Mouse (Mus musculus) midbrain, embryonic 10.5 days (tissue): ENCODE data around the gene Endou. TPM values are rescaled to one million over a fixed set of nuclear protein-coding genes. Genes with fewer than 3 reads are reported as not detected.

Experiments used
- DNase-seq: peaks from one replicate; pipeline ENCODE4 v3.0.0-alpha.2; 2017; ENCODE audit warnings: low spot score
- H3K27ac ChIP-seq: fragments of 300-500 bp; sonication (generic); replicated peaks from 2 replicates; pipeline ENCODE4 v1.5.1; 2016; ENCODE audit warnings: mild to moderate bottlenecking
- H3K27me3 ChIP-seq: fragments of 300-500 bp; sonication (generic); 2 replicates; pipeline ENCODE4 v1.6.1; 2016; ENCODE audit warnings: low read depth, mild to moderate bottlenecking; ENCODE audit not compliant: poor library complexity, severe bottlenecking
- H3K36me3 ChIP-seq: fragments of 300-500 bp; sonication (generic); 2 replicates; pipeline ENCODE4 v1.6.1; 2016; ENCODE audit warnings: mild to moderate bottlenecking, moderate library complexity
- H3K4me1 ChIP-seq: fragments of 300-500 bp; sonication (generic); 2 replicates; pipeline ENCODE4 v1.6.1; 2016
- H3K4me3 ChIP-seq: fragments of 300-500 bp; sonication (generic); 2 replicates; pipeline ENCODE4 v1.5.1; 2016; ENCODE audit warnings: mild to moderate bottlenecking, moderate library complexity
- H3K9me3 ChIP-seq: fragments of 300-500 bp; sonication (generic); replicated peaks from 2 replicates; pipeline ENCODE4 v1.6.1; 2016; ENCODE audit warnings: mild to moderate bottlenecking
- WGBS: fragments of 180-500 bp; shearing (Covaris S2); methylation state at CpG from one replicate; pipeline ENCODE4 v1.1.7; 2016; 5-methylcytosine and 5-hydroxymethylcytosine counted together
- polyA plus RNA-seq: library from polyadenylated mRNA; unstranded; fragments of >200 nt; fragmentation: Nextera tagmentation; extraction: Ambion mirVana; gene quantifications from 2 replicates; pipeline ENCODE4 v1.2.1, GENCODE M21; 2016

Endou gene
- polyA plus RNA-seq, 1 experiment from 2014 or later = 0.26 TPM

DNA sequence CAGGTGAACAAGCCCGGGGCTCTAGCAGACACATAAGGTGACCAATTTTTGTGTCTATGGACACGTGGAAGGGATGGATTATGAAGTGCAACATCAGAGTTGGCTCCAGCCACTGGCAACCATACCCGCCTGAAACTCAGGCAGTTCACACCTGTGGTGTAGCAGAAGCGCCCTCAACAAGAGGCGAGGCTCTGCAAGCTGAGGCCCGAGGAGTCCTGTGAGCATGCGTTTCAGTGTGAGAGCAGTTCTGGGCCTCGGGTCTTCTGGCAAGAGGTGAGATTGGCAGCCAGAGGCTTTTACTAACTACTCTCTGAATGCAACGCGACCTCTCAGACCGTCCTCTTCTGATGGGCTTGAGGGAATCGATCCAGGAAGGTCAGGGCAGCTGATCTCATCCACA lies 10.5 kb upstream of the Endou start:
- no peak overlapping the region for H3K4me3 ChIP-seq
- H3K27me3 ChIP-seq = no peaks in the 10 kb centered on the region
- H3K9me3 ChIP-seq = no peaks in the 10 kb centered on the region
- no peak for DNase-seq
- H3K4me1 ChIP-seq = peaks cover 29% of the 10 kb centered on the region
- H3K27ac ChIP-seq = no peak overlapping the region
- 86% methylated on average over 12 of the region's 12 CpGs for WGBS
- H3K36me3 ChIP-seq = no peaks in the 10 kb centered on the region

DNA sequence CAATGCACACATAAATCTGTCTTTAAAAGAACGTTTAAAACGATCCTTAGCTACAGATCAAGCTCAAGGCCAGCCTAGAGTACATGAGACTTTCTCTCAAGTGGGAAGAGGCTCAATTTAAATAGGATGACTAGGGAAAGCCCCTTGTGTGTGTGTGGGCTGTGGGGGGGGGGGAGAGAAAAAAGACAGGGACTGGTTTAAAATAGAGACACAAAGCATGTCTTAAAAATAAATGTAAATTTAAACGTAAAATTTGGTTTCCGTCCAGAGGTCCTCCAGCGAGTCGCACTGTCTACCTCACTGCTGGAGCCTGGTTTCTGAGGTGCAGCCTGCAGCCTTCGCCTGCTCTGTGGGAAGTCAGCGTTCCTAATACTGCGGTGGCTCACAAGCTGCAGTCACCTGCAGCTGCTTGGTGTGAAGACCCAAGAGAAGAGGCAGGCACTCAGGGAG lies 9.2 kb upstream of the Endou start:
- Histone ChIP-seq H3K9me3 (no peaks in the 10 kb centered on the region), H3K27me3 (no peaks in the 10 kb centered on the region), H3K36me3 (no peaks in the 10 kb centered on the region), H3K4me3 (no peak overlapping the region), H3K4me1 (peaks cover 26% of the 10 kb centered on the region), H3K27ac (no peak overlapping the region)
- no peak for DNase-seq
- 90% methylated on average over 9 of the region's 9 CpGs for WGBS

DNA sequence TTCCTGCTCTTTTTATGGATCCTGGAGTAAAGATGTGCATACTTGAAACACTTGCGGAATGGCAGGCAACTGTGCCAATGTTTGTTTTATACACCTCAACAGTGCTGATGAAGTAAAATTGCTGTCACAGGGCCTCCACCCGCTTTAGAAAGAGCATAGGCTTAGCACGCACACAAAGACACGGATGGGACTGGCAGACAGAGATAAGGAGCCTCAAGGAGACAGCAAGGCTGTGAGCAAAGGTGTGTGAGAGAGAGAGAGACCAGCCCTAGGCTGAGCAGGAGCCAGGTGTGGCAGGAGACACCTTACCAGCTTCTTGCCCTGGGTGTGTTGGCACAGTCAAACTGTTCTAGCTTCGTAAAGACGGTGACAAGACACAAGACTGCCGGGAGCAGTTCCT lies 7.8 kb upstream of the Endou start:
- WGBS = 94% methylated on average over 7 of the region's 7 CpGs

DNA sequence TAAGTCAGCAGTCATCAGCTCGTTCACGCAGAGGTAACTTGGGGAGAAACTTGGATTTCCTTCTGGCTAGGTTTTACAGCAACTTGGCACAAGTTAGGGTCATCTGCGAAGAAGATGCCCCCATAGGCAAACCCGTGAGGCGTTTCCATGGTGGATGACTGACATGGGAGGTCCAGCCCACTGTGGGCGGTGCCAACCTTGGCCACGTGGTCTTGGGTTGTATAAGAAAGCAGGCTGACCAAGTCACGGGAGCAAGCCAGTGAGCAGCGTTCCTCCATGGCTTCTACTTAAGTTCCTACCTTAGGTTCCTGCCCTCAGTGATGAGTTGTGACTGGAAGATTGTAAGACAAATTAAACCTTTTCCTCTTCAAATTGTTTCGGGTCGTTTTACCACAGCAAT lies 849 bp upstream of the Endou start:
- H3K9me3 ChIP-seq = peaks cover 5% of the 10 kb centered on the region; the same call in 1 of the 2 replicates
- no peak for DNase-seq
- 91% methylated on average over 11 of the region's 11 CpGs for WGBS
- H3K36me3 ChIP-seq = no peaks in the 10 kb centered on the region
- H3K27me3 ChIP-seq = no peaks in the 10 kb centered on the region
- peaks cover 9% of the 10 kb centered on the region for H3K4me1 ChIP-seq
- no peak overlapping the region for H3K4me3 ChIP-seq
- no peak overlapping the region for H3K27ac ChIP-seq

More for the DNA sequence above, 7.8 kb upstream of the Endou start:
- Histone ChIP-seq H3K9me3 (no peaks in the 10 kb centered on the region), H3K4me3 (no peak overlapping the region), H3K4me1 (peaks cover 19% of the 10 kb centered on the region), H3K36me3 (no peaks in the 10 kb centered on the region), H3K27ac (no peak overlapping the region), H3K27me3 (no peaks in the 10 kb centered on the region)
- DNase-seq = no peak

DNA sequence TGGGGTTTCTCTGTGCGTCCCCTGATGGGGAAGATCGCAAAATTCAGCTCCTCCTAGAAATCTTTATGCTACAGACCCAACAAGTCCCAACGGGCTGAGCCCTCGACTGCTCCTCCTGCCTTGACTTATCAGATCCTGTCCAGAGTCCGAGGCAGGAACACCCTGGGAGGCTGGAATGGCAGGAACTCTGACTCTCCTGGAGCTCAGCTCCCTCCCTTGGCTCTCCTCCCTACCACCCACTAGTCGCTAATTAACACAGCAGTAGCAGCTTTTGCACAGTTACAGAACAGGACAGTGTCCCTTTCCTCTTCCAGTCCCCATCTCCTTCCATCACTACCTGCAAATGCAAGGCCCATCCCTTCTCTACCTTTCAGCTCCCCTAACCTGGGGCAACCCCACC lies 774 bp downstream of the Endou start:
- 57% methylated on average over 6 of the region's 6 CpGs for WGBS
- Histone ChIP-seq H3K36me3 (no peaks in the 10 kb centered on the region), H3K4me1 (peaks cover 21% of the 10 kb centered on the region)

DNA sequence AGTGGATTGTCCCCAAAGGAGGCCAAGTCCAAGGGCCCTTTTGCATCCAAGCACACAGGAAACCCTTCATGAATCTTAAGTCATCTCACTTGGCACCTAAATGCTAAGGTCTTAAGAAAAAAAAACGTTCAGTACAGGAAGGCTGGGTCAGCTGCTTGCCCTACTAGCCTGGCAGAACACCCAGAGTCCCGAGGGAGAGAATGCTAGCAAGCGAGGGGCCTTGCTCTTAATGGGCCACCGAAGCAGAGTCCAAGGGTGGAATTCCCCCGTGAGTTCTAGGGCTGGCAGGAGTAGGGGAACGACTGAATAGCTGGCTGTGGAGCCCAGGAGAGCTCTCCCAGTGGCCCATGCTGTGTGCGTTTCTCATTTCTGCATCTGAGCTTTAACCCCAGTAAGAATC lies 2.3 kb downstream of the Endou start:
- 64% methylated on average over 7 of the region's 7 CpGs for WGBS
- Histone ChIP-seq H3K4me1 (peaks cover 21% of the 10 kb centered on the region), H3K36me3 (no peaks in the 10 kb centered on the region), H3K27ac (0 out of 2 replicates have a peak overlapping the region, but pooled peaks have one; percentile 23), H3K27me3 (no peaks in the 10 kb centered on the region), H3K4me3 (no peak overlapping the region), H3K9me3 (peaks cover 4% of the 10 kb centered on the region; the same call in 1 of the 2 replicates)
- no peak for DNase-seq

More for the DNA sequence above, 774 bp downstream of the Endou start:
- H3K27ac ChIP-seq = no peak overlapping the region
- H3K9me3 ChIP-seq = peaks cover 5% of the 10 kb centered on the region; the same call in 1 of the 2 replicates
- no peak overlapping the region for H3K4me3 ChIP-seq
- no peaks in the 10 kb centered on the region for H3K27me3 ChIP-seq
- no peak for DNase-seq

DNA sequence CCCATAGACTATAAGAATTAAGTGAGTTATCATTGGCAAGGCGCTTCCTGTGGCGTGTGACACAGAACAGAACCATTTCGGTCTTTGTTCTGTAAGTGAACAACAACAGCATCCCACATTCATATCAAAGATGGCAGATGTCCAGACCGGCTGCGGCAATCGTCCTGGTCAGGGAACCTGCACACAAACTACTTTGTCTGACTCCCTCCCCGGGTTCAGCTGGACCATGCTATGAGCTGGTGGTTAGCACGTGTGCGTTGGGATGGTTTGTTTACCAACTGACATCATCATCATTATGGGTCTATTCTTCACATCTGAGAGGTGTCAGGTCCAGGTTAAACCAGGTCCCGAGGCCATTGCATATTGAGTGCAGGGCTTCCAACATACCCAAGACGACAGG lies 2.7 kb downstream of the Endou start:
- no peak for DNase-seq
- Histone ChIP-seq H3K4me3 (no peak overlapping the region), H3K27ac (no peak overlapping the region), H3K9me3 (no peaks in the 10 kb centered on the region), H3K36me3 (no peaks in the 10 kb centered on the region), H3K4me1 (peaks cover 21% of the 10 kb centered on the region), H3K27me3 (no peaks in the 10 kb centered on the region)
- 90% methylated on average over 11 of the region's 11 CpGs for WGBS

DNA sequence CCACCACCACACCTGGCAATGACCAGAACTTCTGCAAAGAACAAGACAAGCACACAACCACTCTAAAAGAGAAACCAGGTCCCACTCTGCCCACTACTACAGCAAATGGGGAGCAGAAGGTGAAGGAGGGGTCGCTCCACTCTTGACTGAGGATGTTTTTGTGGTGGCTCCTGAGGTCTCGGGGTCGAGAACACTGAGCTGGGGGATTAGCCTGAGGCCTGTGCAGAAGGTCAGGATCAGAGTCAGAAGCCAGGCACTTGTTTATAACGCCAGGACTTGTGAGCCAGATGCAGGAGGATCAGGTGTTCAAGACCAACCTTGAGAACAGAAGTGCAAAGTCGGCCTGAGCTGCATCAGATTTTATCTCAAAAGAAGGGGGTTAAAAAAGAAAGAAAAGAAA lies 3.6 kb downstream of the Endou start:
- Histone ChIP-seq H3K9me3 (no peaks in the 10 kb centered on the region), H3K4me3 (no peak overlapping the region), H3K27me3 (no peaks in the 10 kb centered on the region), H3K27ac (no peak overlapping the region), H3K4me1 (peaks cover 21% of the 10 kb centered on the region), H3K36me3 (no peaks in the 10 kb centered on the region)
- 67% methylated on average over 5 of the region's 5 CpGs for WGBS
- no peak for DNase-seq

DNA sequence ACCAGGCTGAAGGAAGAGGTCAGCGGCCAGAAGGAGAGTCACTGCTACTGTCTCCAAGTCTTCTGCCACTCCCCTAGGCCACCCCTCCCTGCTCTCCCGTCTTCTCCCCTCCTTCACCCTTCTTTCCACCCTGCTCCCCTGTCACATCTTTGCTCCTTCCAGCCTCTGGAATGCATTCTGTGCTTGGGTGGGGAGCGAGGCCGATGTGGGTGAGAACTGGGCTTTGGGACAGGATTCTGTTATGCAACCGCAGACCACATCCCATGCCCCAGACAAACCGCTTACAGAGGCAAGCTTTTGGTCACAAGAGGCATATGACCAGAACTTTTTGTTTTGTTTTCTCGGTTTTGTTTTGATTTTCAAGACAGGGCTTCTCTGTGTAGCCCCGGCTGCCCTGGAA lies 4.1 kb downstream of the Endou start:
- Histone ChIP-seq H3K27me3 (no peaks in the 10 kb centered on the region), H3K4me3 (no peak overlapping the region), H3K36me3 (no peaks in the 10 kb centered on the region), H3K4me1 (peaks cover 21% of the 10 kb centered on the region), H3K27ac (0 out of 2 replicates have a peak overlapping the region, but pooled peaks have one; percentile 42), H3K9me3 (no peaks in the 10 kb centered on the region)
- WGBS = 83% methylated on average over 8 of the region's 8 CpGs
- no peak for DNase-seq

DNA sequence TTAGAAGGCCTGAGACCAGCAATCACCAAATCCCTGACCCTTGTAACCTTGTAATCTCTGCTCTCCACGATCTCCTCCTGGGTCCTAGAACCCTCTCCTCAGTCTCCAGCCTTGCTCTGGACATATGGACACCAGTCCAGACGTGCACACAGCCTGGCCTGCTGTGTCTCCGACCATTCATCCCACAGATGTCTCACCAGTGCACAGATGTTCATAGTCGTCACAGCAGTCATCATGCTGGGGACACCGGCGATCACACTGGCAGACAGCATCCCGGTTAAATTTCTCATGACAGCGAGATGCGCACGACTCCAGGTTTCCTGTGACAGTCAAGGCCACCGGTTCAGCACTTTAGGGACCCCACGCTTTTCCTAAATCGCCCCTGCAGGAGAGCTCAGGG lies 4.8 kb downstream of the Endou start:
- WGBS = 82% methylated on average over 13 of the region's 13 CpGs
- H3K27me3 ChIP-seq = no peaks in the 10 kb centered on the region
- DNase-seq = no peak
- H3K9me3 ChIP-seq = no peaks in the 10 kb centered on the region
- H3K27ac ChIP-seq = 0 out of 2 replicates have a peak overlapping the region, but pooled peaks have one; percentile 28
- H3K4me1 ChIP-seq = peaks cover 21% of the 10 kb centered on the region
- no peaks in the 10 kb centered on the region for H3K36me3 ChIP-seq
- H3K4me3 ChIP-seq = no peak overlapping the region

DNA sequence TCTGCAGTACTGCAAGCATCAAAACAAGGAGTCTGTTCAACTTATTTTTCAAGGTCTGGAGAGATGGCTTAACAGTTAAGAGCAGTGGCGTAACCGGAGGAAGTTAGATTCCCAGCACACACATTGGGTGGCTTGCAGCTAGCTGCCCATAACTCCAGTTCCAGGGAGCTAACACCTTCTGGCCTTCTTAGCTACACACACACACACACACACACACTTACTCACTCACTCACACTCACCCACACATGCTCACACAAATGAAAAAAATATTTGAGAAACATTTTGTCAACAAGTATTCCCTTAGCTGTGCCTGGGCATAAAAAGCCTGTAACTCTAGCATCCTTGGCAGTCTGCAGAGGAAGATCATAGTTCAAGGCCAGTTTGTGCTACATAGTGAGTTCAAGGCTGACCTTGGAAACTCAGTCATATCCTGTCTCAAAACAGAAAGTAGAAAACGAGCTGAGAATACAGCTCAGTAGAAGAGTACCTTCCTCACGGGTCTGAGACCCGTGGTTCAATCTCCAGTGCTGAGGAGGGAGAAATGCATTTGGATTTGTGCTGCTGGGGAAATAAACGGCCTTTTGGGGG lies 5.8 kb downstream of the Endou start:
- no peak for DNase-seq
- Histone ChIP-seq H3K27ac (no peak overlapping the region), H3K4me1 (peaks cover 23% of the 10 kb centered on the region), H3K4me3 (no peak overlapping the region), H3K9me3 (no peaks in the 10 kb centered on the region), H3K27me3 (no peaks in the 10 kb centered on the region), H3K36me3 (no peaks in the 10 kb centered on the region)
- 87% methylated on average over 6 of the region's 6 CpGs for WGBS

DNA sequence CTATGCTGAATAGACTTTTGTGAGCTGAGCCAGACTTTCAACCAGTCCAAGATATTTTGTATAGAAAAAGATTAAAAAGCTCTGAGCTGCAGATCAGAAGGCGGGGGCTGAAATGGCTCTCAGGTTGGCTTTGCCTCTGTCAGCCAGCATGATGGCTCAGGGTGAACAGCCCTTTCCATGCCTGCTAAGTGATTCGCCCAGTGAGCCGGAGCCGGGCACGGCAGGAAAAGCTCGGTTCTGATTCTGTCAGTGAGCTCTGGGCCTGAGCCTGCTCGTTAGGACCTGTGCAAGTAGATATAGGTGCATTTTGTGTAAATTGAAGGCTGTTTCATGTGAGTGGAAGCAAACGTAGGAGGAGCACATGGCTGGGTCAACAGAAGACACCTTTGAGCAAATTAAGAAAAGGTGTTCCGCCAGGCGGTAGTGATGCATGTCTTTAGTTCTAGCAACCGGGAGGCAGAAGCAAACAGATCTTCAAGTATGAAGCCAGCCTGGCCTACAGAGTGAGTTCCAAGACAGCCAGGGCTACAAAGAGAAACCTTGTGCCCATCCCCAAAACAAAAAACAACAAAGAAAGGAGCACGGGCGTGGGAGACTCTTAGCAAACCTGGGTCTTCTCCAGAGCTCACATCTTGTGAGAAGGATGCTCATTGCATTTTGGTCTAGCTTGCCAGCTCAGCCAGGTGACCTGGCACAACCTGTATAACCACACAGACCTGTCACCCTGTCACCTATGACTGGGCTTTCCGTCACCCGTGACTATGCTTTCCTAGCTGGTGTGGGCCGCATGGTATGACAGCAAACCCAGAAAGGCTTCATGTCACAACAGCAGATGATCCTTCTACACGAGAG lies 6.6 kb downstream of the Endou start:
- Histone ChIP-seq H3K36me3 (no peaks in the 10 kb centered on the region), H3K9me3 (no peaks in the 10 kb centered on the region), H3K27me3 (no peaks in the 10 kb centered on the region), H3K4me1 (peaks cover 24% of the 10 kb centered on the region), H3K4me3 (no peak overlapping the region), H3K27ac (no peak overlapping the region)
- WGBS = 90% methylated on average over 17 of the region's 17 CpGs
- no peak for DNase-seq
